Mouse (Mus musculus) forebrain, embryonic 12.5 days (tissue): ENCODE results near the gene Fndc11. TPM values are rescaled to one million over a fixed set of nuclear protein-coding genes. Genes with fewer than 3 reads are reported as not detected.

Source experiments
- ATAC-seq: fragments of 200-750 bp; cut with Nextera tagmentation; 2 replicates; pipeline ENCODE4 v1.8.0; 2017; ENCODE audit warnings: moderate TSS enrichment; ENCODE audit not compliant: low FRiP score
- H3K27ac ChIP-seq: fragments of 300-500 bp; sonication (generic); 2 replicates; pipeline ENCODE4 v1.5.1; 2016; ENCODE audit warnings: mild to moderate bottlenecking
- H3K27me3 ChIP-seq: fragments of 300-500 bp; sonication (generic); 2 replicates; pipeline ENCODE4 v1.6.1; 2016; ENCODE audit warnings: mild to moderate bottlenecking
- H3K36me3 ChIP-seq: fragments of 300-500 bp; sonication (generic); replicated peaks from 2 replicates; pipeline ENCODE4 v1.6.1; 2016; ENCODE audit warnings: mild to moderate bottlenecking
- H3K4me1 ChIP-seq: fragments of 300-500 bp; sonication (generic); 2 replicates; pipeline ENCODE4 v1.6.1; 2016
- H3K4me2 ChIP-seq: fragments of 300-500 bp; sonication (generic); 2 replicates; pipeline ENCODE4 v1.6.1; 2016; ENCODE audit warnings: mild to moderate bottlenecking, moderate library complexity
- H3K4me3 ChIP-seq: fragments of 300-500 bp; sonication (generic); replicated peaks from 2 replicates; pipeline ENCODE4 v1.5.1; 2016; ENCODE audit warnings: mild to moderate bottlenecking
- H3K9ac ChIP-seq: fragments of 300-500 bp; sonication (generic); 2 replicates; pipeline ENCODE4 v1.6.1; 2016; ENCODE audit warnings: mild to moderate bottlenecking
- H3K9me3 ChIP-seq: fragments of 300-500 bp; sonication (generic); 2 replicates; pipeline ENCODE4 v1.6.1; 2016
- WGBS: fragments of 180-500 bp; shearing (Covaris S2); methylation state at CpG from one replicate; pipeline ENCODE4 v1.1.7; 2016; 5-methylcytosine and 5-hydroxymethylcytosine counted together
- polyA plus RNA-seq: library from polyadenylated mRNA; unstranded; fragments of >200 nt; fragmentation: Nextera tagmentation; extraction: Ambion mirVana; gene quantifications from 2 replicates; pipeline ENCODE4 v1.2.1, GENCODE M21; 2016

Fndc11 gene
- polyA plus RNA-seq, 1 experiment from 2014 or later: 0.17 TPM

DNA sequence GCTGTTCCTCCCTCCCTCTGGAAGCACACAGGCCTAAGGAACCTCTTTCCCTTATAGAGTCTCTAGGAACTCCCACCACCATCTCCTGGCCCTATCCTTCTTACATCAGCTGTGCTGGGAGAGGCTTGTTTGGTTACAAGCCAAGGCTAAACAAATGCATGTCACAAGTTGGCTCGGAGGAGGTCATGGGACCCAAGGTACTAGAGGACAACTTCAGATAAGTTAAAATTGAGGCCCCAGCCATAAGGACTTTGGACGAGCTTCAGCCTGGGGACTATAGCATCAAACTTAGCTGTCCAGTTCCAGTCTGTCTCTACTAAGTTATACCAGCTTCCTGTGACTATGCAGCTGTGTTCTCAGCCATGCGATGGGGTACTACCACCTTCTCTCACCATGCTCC lies 7.3 kb downstream of the Fndc11 start:
- no peak overlapping the region for H3K27ac ChIP-seq
- WGBS: 87% methylated on average over 3 of the region's 3 CpGs
- no peak overlapping the region for H3K9ac ChIP-seq
- no peaks in the 10 kb centered on the region for H3K4me1 ChIP-seq
- H3K4me3 ChIP-seq: no peak overlapping the region
- ATAC-seq: no peak
- H3K27me3 ChIP-seq: no peaks in the 10 kb centered on the region
- no peaks in the 10 kb centered on the region for H3K9me3 ChIP-seq
- H3K36me3 ChIP-seq: no peaks in the 10 kb centered on the region
- H3K4me2 ChIP-seq: no peak overlapping the region

DNA sequence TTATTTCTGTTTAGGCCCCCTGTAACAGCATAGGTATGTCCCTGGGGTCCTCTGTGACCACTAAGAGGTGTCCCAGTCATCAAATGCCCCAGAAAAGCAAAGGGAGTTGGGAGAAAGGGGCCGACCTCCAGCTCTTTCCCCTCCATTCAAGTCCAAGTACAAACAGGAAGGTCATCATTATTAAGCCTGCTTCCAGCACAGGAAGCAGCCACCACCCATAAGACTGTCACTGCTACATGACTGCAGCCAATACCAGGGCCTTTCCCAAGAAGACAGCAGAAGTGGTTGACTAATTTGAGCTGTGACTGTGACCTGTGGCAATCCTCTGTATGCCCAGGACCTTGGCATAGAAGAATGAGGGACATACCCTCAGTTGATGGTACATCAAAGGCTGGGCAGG lies 8.5 kb downstream of the Fndc11 start:
- no peaks in the 10 kb centered on the region for H3K4me1 ChIP-seq
- 77% methylated on average over 1 of the region's 1 CpGs for WGBS
- H3K36me3 ChIP-seq: no peaks in the 10 kb centered on the region
- no peak overlapping the region for H3K27ac ChIP-seq
- no peaks in the 10 kb centered on the region for H3K9me3 ChIP-seq
- no peak for ATAC-seq
- no peak overlapping the region for H3K4me3 ChIP-seq
- H3K9ac ChIP-seq: no peak overlapping the region
- no peak overlapping the region for H3K4me2 ChIP-seq
- no peaks in the 10 kb centered on the region for H3K27me3 ChIP-seq

DNA sequence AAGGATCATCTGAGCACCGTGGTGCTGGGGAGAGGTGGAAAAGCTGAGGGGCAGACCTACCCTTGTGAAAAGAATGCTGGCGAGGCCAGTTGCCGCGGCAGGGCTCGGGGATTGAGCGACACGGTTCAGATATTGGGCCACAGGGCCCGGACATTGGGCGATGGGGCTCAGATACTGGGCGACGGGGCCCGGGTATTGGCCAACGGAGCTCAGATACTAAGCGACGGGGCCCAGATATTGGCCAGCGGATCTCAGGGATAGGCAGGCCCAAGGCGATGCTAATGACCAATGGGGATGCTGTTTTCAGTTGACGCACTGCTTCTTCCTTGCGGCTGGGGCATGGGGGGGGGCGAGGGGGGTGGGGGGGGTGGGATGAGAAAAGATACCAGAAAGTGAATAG lies 11.4 kb downstream of the Fndc11 start:
- Histone ChIP-seq H3K4me3 (no peak overlapping the region), H3K9ac (no peak overlapping the region), H3K27me3 (no peaks in the 10 kb centered on the region), H3K36me3 (no peaks in the 10 kb centered on the region), H3K4me1 (no peaks in the 10 kb centered on the region), H3K27ac (no peak overlapping the region), H3K4me2 (no peak overlapping the region), H3K9me3 (no peaks in the 10 kb centered on the region)
- ATAC-seq: no peak
- WGBS: 81% methylated on average over 20 of the region's 20 CpGs

DNA sequence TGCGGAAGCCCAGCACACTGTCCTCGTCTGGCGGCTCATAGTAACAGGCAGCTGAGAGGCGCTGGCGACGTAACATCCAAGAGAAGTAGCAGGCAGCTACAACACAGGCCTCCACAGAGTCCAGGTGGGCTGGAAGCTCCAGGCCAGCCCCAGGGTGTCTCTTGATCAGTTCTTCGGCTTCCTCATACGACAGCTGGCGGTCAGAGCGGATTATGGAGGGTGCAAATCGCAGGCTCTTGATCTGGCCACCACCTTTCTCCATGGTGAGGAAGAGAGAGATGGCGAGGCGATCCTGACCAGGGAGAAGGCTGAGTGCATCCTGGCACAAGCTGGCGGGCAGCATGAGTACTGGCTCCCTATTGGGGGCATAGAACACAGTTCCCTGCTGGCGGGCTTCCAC lies 13.6 kb downstream of the Fndc11 start:
- no peak for ATAC-seq
- H3K9me3 ChIP-seq: no peaks in the 10 kb centered on the region
- no peak overlapping the region for H3K4me2 ChIP-seq
- 89% methylated on average over 15 of the region's 15 CpGs for WGBS
- H3K4me3 ChIP-seq: no peak overlapping the region
- no peaks in the 10 kb centered on the region for H3K36me3 ChIP-seq
- no peak overlapping the region for H3K27ac ChIP-seq
- no peak overlapping the region for H3K9ac ChIP-seq
- H3K4me1 ChIP-seq: no peaks in the 10 kb centered on the region
- H3K27me3 ChIP-seq: no peaks in the 10 kb centered on the region

DNA sequence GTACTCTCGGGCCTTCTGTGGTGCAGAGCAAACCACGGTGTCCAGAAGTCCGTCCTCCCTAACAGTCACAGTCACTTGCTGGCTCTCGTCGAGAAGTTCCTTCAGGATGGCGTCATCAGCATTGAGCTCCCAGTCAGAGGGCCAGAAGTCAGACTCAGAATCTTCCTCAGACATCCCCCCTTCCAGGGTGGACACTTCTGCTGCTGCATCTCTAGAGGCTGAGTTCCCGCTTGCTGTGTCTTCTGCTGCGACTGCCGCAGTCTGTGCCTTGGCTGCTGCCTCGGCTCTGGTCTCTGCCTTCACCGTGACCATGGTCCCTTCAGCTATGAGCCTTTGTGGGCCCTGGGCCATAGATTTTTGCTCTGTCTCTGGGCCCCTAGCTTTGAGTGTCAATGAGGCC lies 14.9 kb downstream of the Fndc11 start:
- WGBS: 95% methylated on average over 11 of the region's 11 CpGs
- Histone ChIP-seq H3K4me1 (no peaks in the 10 kb centered on the region), H3K9ac (no peak overlapping the region), H3K27ac (no peak overlapping the region), H3K27me3 (no peaks in the 10 kb centered on the region), H3K4me2 (no peak overlapping the region), H3K9me3 (no peaks in the 10 kb centered on the region), H3K36me3 (no peaks in the 10 kb centered on the region), H3K4me3 (no peak overlapping the region)
- no peak for ATAC-seq

DNA sequence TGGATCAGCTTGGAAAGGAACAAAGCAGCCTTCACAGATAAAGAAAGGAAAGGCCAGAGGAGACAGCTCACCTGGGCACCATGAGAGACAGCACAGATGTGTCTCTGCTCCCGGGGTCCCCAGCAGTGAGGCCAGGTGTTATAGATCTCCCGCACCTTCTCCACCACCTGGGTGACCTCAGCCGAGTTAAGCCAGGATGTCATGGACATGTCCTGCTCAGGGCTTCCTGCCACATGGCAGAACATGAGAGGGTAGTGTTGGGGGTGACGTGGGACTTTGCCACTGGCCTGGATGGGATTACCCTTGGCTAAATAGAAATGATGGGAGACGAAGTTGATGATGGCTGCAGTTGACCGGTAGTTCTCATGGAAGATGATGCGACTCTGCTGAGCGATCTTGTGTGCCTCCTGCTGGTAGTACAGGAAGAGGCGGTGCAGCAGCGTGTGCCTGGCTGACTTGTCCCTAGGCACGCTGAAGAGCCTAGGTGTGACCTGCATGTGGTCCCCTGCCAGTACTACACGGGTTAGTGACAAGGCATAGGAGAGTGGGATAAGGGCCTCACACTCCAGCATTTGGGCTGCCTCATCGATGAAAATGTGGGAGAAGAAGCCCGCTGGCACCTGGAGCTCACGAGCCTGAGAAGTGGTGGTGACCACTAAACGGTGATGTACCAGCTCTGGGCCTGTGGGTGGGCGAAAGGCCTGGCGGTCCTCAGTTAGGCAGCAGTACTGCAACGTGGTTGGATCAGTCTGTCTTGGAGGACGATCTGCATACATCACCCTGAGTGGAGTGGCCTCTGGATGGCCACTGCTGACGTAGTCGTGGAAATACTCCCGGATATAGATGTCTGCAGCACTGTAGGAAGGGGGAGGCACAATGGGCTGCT lies 16.1 kb downstream of the Fndc11 start:
- H3K27ac ChIP-seq: no peak overlapping the region
- H3K36me3 ChIP-seq: no peaks in the 10 kb centered on the region
- no peaks in the 10 kb centered on the region for H3K9me3 ChIP-seq
- H3K4me1 ChIP-seq: no peaks in the 10 kb centered on the region
- ATAC-seq: no peak
- no peak overlapping the region; the same call in 1 of the 2 replicates for H3K9ac ChIP-seq
- 89% methylated on average over 23 of the region's 23 CpGs for WGBS
- H3K27me3 ChIP-seq: 0 out of 2 replicates have a peak, but pooled peaks cover 4% of the 10 kb centered on the region
- H3K4me3 ChIP-seq: no peak overlapping the region
- no peak overlapping the region for H3K4me2 ChIP-seq

DNA sequence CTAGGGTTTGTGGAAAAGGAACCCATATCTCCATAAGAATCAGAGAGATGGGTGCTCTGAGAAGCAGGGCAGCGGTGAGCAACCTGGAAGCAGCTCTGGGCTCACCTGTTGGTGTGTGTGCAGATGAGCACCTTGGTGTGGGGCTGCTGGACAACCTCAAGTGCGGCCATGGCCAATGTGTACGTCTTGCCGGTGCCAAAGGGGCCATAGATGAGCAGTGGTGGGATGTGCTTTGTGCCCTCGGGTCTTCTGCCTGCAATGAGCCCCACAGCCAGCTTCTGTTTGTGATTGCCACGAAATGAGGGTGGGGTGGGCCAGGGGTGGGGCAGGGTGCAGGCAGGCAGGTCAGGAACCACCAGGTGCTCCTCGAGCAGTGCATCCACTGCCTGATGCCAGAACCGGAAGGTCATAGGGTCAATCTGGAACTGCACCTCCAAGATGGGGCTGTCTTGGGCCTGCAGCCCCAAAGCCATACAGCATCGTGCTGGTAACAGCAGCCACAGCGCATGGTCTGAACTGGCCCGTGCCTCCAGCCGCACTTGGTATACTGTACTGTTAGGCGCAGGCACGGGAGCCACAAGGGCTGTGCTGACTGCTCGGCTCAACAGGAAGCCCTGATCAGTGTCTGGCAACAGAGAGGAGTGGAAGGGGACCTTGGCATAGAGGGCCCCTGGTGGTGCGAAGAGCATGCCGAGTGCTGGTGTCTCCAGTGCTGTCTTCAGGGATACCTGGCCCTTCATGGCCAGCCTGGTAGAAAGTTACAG lies 17.6 kb downstream of the Fndc11 start:
- no peaks in the 10 kb centered on the region for H3K36me3 ChIP-seq
- no peak overlapping the region for H3K4me2 ChIP-seq
- 91% methylated on average over 17 of the region's 17 CpGs for WGBS
- H3K4me1 ChIP-seq: 0 out of 2 replicates have a peak, but pooled peaks cover 4% of the 10 kb centered on the region
- no peaks in the 10 kb centered on the region for H3K9me3 ChIP-seq
- H3K9ac ChIP-seq: no peak overlapping the region
- ATAC-seq: no peak
- 0 out of 2 replicates have a peak, but pooled peaks cover 4% of the 10 kb centered on the region for H3K27me3 ChIP-seq
- no peak overlapping the region for H3K4me3 ChIP-seq
- no peak overlapping the region for H3K27ac ChIP-seq

DNA sequence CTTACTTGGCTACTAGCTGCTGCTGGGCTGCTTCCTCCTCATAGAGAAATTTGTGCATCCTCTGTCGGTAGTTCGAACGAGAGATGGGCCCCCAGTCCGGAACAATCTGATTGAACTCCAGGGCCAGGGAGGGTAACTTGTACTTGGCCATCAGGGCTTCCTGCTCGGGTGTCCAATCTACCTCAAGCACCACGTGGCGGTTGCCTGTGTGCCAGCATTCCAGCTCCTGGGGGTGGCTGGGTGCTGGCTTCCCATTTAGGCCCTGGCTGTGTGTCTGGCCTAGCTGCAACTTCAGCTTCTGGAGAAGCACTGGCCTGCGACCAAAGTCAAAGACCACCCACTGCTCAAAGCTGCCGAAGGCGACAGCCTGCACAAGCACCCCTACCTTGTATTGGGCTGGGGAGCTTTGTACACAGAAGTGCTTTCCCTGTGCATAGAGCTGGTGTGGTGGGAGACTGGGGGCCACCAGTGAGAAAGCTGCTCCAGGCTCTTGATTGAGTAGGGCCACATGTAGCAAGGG lies 18.3 kb downstream of the Fndc11 start:
- Histone ChIP-seq H3K9ac (no peak overlapping the region), H3K4me3 (no peak overlapping the region), H3K4me1 (0 out of 2 replicates have a peak, but pooled peaks cover 4% of the 10 kb centered on the region), H3K36me3 (no peaks in the 10 kb centered on the region), H3K27me3 (0 out of 2 replicates have a peak, but pooled peaks cover 4% of the 10 kb centered on the region), H3K27ac (no peak overlapping the region), H3K4me2 (no peak overlapping the region), H3K9me3 (no peaks in the 10 kb centered on the region)
- WGBS: 76% methylated on average over 10 of the region's 10 CpGs
- no peak for ATAC-seq

DNA sequence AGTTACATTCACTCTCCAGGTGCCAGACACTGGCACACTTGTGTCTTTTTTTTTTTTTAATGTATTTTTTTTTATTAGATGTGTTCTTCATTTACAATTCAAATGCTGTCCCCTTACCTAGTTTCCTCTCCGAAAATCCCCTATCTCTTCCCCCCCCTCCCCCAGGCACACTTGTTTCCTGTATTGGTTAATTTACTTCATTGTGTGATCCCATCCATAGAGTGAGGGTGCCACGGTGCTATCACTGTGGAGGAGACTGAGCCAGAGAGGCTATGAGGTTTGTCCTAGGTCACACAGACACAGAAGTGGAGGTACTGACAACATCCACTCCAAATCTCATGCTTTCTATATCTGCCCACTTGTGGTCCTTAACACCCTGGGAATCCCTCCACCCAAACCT lies 19.0 kb downstream of the Fndc11 start:
- 78% methylated on average over 2 of the region's 2 CpGs for WGBS
- no peak for ATAC-seq
- Histone ChIP-seq H3K36me3 (no peaks in the 10 kb centered on the region), H3K4me3 (no peak overlapping the region), H3K9ac (no peak overlapping the region), H3K9me3 (no peaks in the 10 kb centered on the region), H3K4me2 (no peak overlapping the region), H3K27me3 (0 out of 2 replicates have a peak, but pooled peaks cover 4% of the 10 kb centered on the region), H3K4me1 (0 out of 2 replicates have a peak, but pooled peaks cover 4% of the 10 kb centered on the region), H3K27ac (no peak overlapping the region)

DNA sequence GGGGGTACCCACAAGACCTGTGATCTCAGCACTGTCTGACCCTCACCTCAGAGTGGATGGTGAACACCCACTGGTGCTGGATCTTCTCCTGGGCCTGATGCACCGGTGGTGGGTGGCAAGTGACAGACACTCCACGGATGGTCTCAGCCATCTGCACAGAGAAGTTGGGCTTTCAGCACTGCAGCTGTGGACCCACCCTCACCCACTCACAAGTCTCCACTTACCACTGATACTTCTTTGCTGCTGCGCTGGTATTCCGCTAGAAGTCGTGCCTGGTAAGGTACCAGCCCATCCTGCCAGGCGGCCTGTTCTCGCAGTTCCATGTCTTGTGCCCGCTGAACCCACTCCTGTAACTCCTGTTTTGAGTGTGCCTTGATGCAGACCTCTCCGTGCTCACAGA lies 19.4 kb downstream of the Fndc11 start:
- no peak for ATAC-seq
- no peak overlapping the region for H3K4me3 ChIP-seq
- H3K9me3 ChIP-seq: no peaks in the 10 kb centered on the region
- H3K36me3 ChIP-seq: no peaks in the 10 kb centered on the region
- 0 out of 2 replicates have a peak, but pooled peaks cover 4% of the 10 kb centered on the region for H3K4me1 ChIP-seq
- H3K9ac ChIP-seq: no peak overlapping the region
- no peak overlapping the region for H3K4me2 ChIP-seq
- no peak overlapping the region for H3K27ac ChIP-seq
- whole genome bisulfite sequencing: 89% methylated on average over 9 of the region's 9 CpGs
- H3K27me3 ChIP-seq: 0 out of 2 replicates have a peak, but pooled peaks cover 4% of the 10 kb centered on the region

DNA sequence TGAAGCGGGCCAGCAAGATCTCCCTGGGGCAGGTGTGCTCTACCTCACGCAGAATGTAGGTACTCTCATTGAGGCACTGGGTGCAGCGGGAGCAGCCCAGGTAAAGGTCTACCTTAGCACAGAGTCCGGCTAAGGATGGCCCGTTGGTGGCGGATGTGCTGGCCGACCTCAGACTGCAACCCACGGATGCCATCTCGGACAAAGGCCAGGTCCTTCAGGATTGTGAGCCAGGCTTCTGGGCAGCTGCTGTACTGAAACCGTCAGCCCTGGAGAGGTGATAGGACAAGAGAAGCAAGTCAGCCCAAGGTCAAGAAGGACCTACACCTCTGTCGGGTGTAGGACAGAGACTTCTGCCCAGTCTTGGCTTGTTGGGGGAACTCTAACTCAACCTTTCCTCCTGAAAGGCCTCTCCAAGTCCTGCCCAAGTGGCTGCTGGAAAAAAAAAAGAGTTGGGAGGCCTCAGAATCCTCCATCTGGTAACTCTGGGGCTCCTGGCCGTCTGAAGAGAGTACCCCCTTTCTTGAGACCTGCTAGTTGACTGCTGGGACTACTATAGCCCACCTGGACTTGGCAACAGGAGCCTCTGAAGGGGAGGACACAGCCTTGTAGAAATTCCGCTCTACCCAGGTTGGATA lies 21.1 kb downstream of the Fndc11 start:
- no peak overlapping the region for H3K4me3 ChIP-seq
- 92% methylated on average over 13 of the region's 13 CpGs for WGBS
- 0 out of 2 replicates have a peak, but pooled peaks cover 4% of the 10 kb centered on the region for H3K4me1 ChIP-seq
- H3K9me3 ChIP-seq: no peaks in the 10 kb centered on the region
- H3K36me3 ChIP-seq: no peaks in the 10 kb centered on the region
- H3K4me2 ChIP-seq: no peak overlapping the region
- H3K9ac ChIP-seq: no peak overlapping the region
- no peak for ATAC-seq
- H3K27me3 ChIP-seq: 0 out of 2 replicates have a peak, but pooled peaks cover 4% of the 10 kb centered on the region
- H3K27ac ChIP-seq: no peak overlapping the region
